Mouse (Mus musculus) neural tube, embryonic 11.5 days (tissue): ENCODE data around the gene Abhd2. TPM values are rescaled to one million over a fixed set of nuclear protein-coding genes. Genes with fewer than 3 reads are reported as not detected.

Experiments used
- ATAC-seq: fragments of 200-750 bp; cut with Nextera tagmentation; 2 replicates; pipeline ENCODE4 v1.8.0; 2017; ENCODE audit warnings: moderate number of reproducible peaks, mild to moderate bottlenecking, moderate TSS enrichment, moderate library complexity; ENCODE audit not compliant: insufficient read depth, low FRiP score, low TSS enrichment
- DNase-seq: peaks from one replicate; pipeline ENCODE4 v3.0.0-alpha.2; 2015; ENCODE audit warnings: low spot score
- H3K27ac ChIP-seq: fragments of 300-500 bp; sonication (generic); 2 replicates; pipeline ENCODE4 v1.5.1; 2014; ENCODE audit warnings: low read depth, mild to moderate bottlenecking, low read length
- H3K27me3 ChIP-seq: fragments of 300-500 bp; sonication (generic); 2 replicates; pipeline ENCODE4 v1.6.1; 2014; ENCODE audit warnings: mild to moderate bottlenecking, low read length, mixed read lengths; ENCODE audit not compliant: control insufficient read depth, insufficient read depth
- H3K36me3 ChIP-seq: fragments of 300-500 bp; sonication (generic); 2 replicates; pipeline ENCODE4 v1.6.1; 2014; ENCODE audit warnings: mild to moderate bottlenecking, low read length, moderate library complexity, mixed read lengths; ENCODE audit not compliant: control insufficient read depth, insufficient read depth
- H3K4me1 ChIP-seq: fragments of 300-500 bp; sonication (generic); 2 replicates; pipeline ENCODE4 v1.6.1; 2014; ENCODE audit warnings: low read length, mixed read lengths; ENCODE audit not compliant: control insufficient read depth, insufficient read depth
- H3K4me2 ChIP-seq: fragments of 300-500 bp; sonication (generic); 2 replicates; pipeline ENCODE4 v1.6.1; 2014; ENCODE audit warnings: low read depth, mild to moderate bottlenecking, moderate library complexity
- H3K4me3 ChIP-seq: fragments of 300-500 bp; sonication (generic); 2 replicates; pipeline ENCODE4 v1.5.1; 2014; ENCODE audit warnings: low read depth, low read length
- H3K9ac ChIP-seq: fragments of 300-500 bp; sonication (generic); 2 replicates; pipeline ENCODE4 v1.6.1; 2014; ENCODE audit warnings: mild to moderate bottlenecking, low read length
- H3K9me3 ChIP-seq: fragments of 300-500 bp; sonication (generic); 2 replicates; pipeline ENCODE4 v1.6.1; 2016; ENCODE audit warnings: low read length; ENCODE audit not compliant: control insufficient read depth
- WGBS: fragments of 180-500 bp; shearing (Covaris S2); extraction: QIAGEN DNeasy Blood & Tissue Kit; methylation state at CpG from one replicate; pipeline ENCODE4 v1.1.7; 2014; 5-methylcytosine and 5-hydroxymethylcytosine counted together
- polyA plus RNA-seq: library from polyadenylated mRNA; unstranded; fragments of >200 nt; fragmentation: Nextera tagmentation; extraction: Ambion mirVana; gene quantifications from 2 replicates; pipeline ENCODE4 v1.2.1, GENCODE M21; 2014

Gene Abhd2
- polyA plus RNA-seq, 1 experiment from 2014 or later = 14.3 TPM

GRCm38 (mm10) chr7:79393924-79394323 is 120.9 kb downstream of the Abhd2 start:
- Histone ChIP-seq H3K4me3 (no peak overlapping the region), H3K4me1 (peaks cover 7% of the 10 kb centered on the region; the same call in 1 of the 2 replicates), H3K27ac (no peak overlapping the region), H3K27me3 (no peaks in the 10 kb centered on the region), H3K9me3 (no peaks in the 10 kb centered on the region), H3K9ac (no peak overlapping the region), H3K36me3 (no peaks in the 10 kb centered on the region), H3K4me2 (no peak overlapping the region)
- 96% methylated on average over 7 of the region's 7 CpGs for WGBS
- no peak for DNase-seq
- ATAC-seq = no peak

- no peak for DNase-seq
- 60% methylated on average over 7 of the region's 7 CpGs for WGBS
- Histone ChIP-seq H3K4me1 (peaks cover 7% of the 10 kb centered on the region; the same call in 1 of the 2 replicates), H3K9me3 (no peaks in the 10 kb centered on the region), H3K4me3 (no peak overlapping the region), H3K4me2 (no peak overlapping the region), H3K27ac (no peak overlapping the region), H3K27me3 (no peaks in the 10 kb centered on the region), H3K9ac (no peak overlapping the region), H3K36me3 (no peaks in the 10 kb centered on the region)
- no peak for ATAC-seq
These were observed 121.7 kb downstream of the Abhd2 start for GRCm38 (mm10) chr7:79394666-79395065.

- WGBS = 87% methylated on average over 7 of the region's 7 CpGs
- no peaks in the 10 kb centered on the region for H3K9me3 ChIP-seq
- peaks cover 7% of the 10 kb centered on the region; the same call in 1 of the 2 replicates for H3K4me1 ChIP-seq
- H3K4me3 ChIP-seq = no peak overlapping the region
- H3K27ac ChIP-seq = no peak overlapping the region
- H3K4me2 ChIP-seq = no peak overlapping the region
- no peak overlapping the region for H3K9ac ChIP-seq
- H3K27me3 ChIP-seq = no peaks in the 10 kb centered on the region
- DNase-seq (no peak), ATAC-seq (no peak)
- no peaks in the 10 kb centered on the region for H3K36me3 ChIP-seq
These were observed 122.2 kb downstream of the Abhd2 start for GRCm38 (mm10) chr7:79395186-79395585.

GRCm38 (mm10) chr7:79397446-79397963 is 124.5 kb downstream of the Abhd2 start:
- DNase-seq = no peak
- Histone ChIP-seq H3K9ac (no peak overlapping the region), H3K36me3 (no peaks in the 10 kb centered on the region), H3K4me2 (no peak overlapping the region), H3K4me1 (0 out of 2 replicates have a peak, but pooled peaks cover 3% of the 10 kb centered on the region), H3K4me3 (no peak overlapping the region), H3K9me3 (no peaks in the 10 kb centered on the region), H3K27ac (no peak overlapping the region), H3K27me3 (no peaks in the 10 kb centered on the region)
- 39% methylated on average over 10 of the region's 10 CpGs for WGBS
- ATAC-seq = no peak

GRCm38 (mm10) chr7:79398426-79398825 is 125.4 kb downstream of the Abhd2 start:
- no peaks in the 10 kb centered on the region for H3K9me3 ChIP-seq
- no peak overlapping the region for H3K27ac ChIP-seq
- no peak overlapping the region for H3K9ac ChIP-seq
- ATAC-seq = no peak
- H3K27me3 ChIP-seq = no peaks in the 10 kb centered on the region
- H3K4me1 ChIP-seq = no peaks in the 10 kb centered on the region
- DNase-seq = no peak
- H3K4me2 ChIP-seq = no peak overlapping the region
- 86% methylated on average over 8 of the region's 8 CpGs for WGBS
- no peaks in the 10 kb centered on the region; the same call in 1 of the 2 replicates for H3K36me3 ChIP-seq
- H3K4me3 ChIP-seq = no peak overlapping the region

- Histone ChIP-seq H3K4me3 (no peak overlapping the region), H3K4me1 (no peaks in the 10 kb centered on the region), H3K9ac (no peak overlapping the region), H3K36me3 (no peaks in the 10 kb centered on the region; the same call in 1 of the 2 replicates), H3K27me3 (no peaks in the 10 kb centered on the region), H3K4me2 (no peak overlapping the region), H3K9me3 (no peaks in the 10 kb centered on the region), H3K27ac (no peak overlapping the region)
- no peak for ATAC-seq
- 81% methylated on average over 12 of the region's 12 CpGs for WGBS
- no peak for DNase-seq
These were observed 126.0 kb downstream of the Abhd2 start for GRCm38 (mm10) chr7:79398971-79399370.

- no peaks in the 10 kb centered on the region; the same call in 1 of the 2 replicates for H3K36me3 ChIP-seq
- WGBS = 86% methylated on average over 3 of the region's 3 CpGs
These were observed 127.3 kb downstream of the Abhd2 start for GRCm38 (mm10) chr7:79400296-79400695.

GRCm38 (mm10) chr7:79414449-79415375 is 141.7 kb downstream of the Abhd2 start:
- no peak for DNase-seq
- H3K4me1 ChIP-seq = no peaks in the 10 kb centered on the region
- no peak overlapping the region for H3K4me2 ChIP-seq
- no peak overlapping the region for H3K9ac ChIP-seq
- no peak for ATAC-seq
- WGBS = 84% methylated on average over 18 of the region's 18 CpGs
- H3K27ac ChIP-seq = no peak overlapping the region
- no peaks in the 10 kb centered on the region for H3K27me3 ChIP-seq
- no peaks in the 10 kb centered on the region for H3K36me3 ChIP-seq
- no peaks in the 10 kb centered on the region for H3K9me3 ChIP-seq
- no peak overlapping the region for H3K4me3 ChIP-seq

More at GRCm38 (mm10) chr7:79400296-79400695, 127.3 kb downstream of the Abhd2 start:
- Histone ChIP-seq H3K9ac (no peak overlapping the region), H3K4me2 (no peak overlapping the region), H3K27ac (no peak overlapping the region), H3K27me3 (no peaks in the 10 kb centered on the region), H3K9me3 (no peaks in the 10 kb centered on the region), H3K4me3 (no peak overlapping the region), H3K4me1 (no peaks in the 10 kb centered on the region)
- no peak for ATAC-seq
- no peak for DNase-seq
